Mouse (Mus musculus) heart, adult 9 months (tissue): ENCODE data around the gene Depdc5.
"Not testable (repeated sequence)": the region's sequence is repeated elsewhere in the genome, so short reads cannot be mapped to it uniquely, and the experiment has no call there.

Source experiments
- DNase-seq, 2 experiments: peaks; one replicate each; pipeline ENCODE4 v3.0.0; 2022; ENCODE audit warnings: low spot score in 2 of 2

Gene Depdc5

GRCm38 (mm10) chr5:33030425-33031175, 167.1 kb downstream of the Depdc5 start:
- DNase-seq = no peak

GRCm38 (mm10) chr5:33032036-33032773, 168.7 kb downstream of the Depdc5 start:
- DNase-seq = no peak

- DNase-seq = peak; percentile 56 to 74
Measured at GRCm38 (mm10) chr5:33033121-33033520, 169.6 kb downstream of the Depdc5 start.

- DNase-seq = not testable (repeated sequence)
Measured at GRCm38 (mm10) chr5:33033633-33034032, 170.1 kb downstream of the Depdc5 start.

- no peak for DNase-seq
Measured at GRCm38 (mm10) chr5:33034100-33034499, 170.6 kb downstream of the Depdc5 start.

- DNase-seq = no peak
Measured at GRCm38 (mm10) chr5:33034916-33035315, 171.4 kb downstream of the Depdc5 start.

- no peak for DNase-seq
Measured at GRCm38 (mm10) chr5:33038656-33039509, 175.4 kb downstream of the Depdc5 start.

- peak in 1 of 2 experiments; percentile 32 for DNase-seq
Measured at GRCm38 (mm10) chr5:33039510-33039911, 176.0 kb downstream of the Depdc5 start.

GRCm38 (mm10) chr5:33040735-33041134, 177.2 kb downstream of the Depdc5 start:
- not testable (repeated sequence) for DNase-seq

- no peak for DNase-seq
Measured at GRCm38 (mm10) chr5:33043397-33043796, 179.9 kb downstream of the Depdc5 start.
